Mouse (Mus musculus) lung, adult 2 months (tissue): Measurements from ENCODE around the gene Ccl17. TPM values are rescaled to one million over a fixed set of nuclear protein-coding genes. Genes with fewer than 3 reads are reported as not detected.
A peak's percentile ranks its signal among the peaks of the same experiment; 100 is the strongest.

Experiments
- DNase-seq: peaks from one replicate; pipeline ENCODE4 v3.0.0; 2022
- H3K4me1 ChIP-seq: fragments of 200-500 bp; 2 replicates; pipeline ENCODE4 v1.6.1; 2011; ENCODE audit warnings: low read length; ENCODE audit not compliant: control insufficient read depth, insufficient read depth
- H3K4me3 ChIP-seq: fragments of 200-500 bp; replicated peaks from 2 replicates; pipeline ENCODE3; 2011; ENCODE audit warnings: low read depth, mild to moderate bottlenecking, control low read depth, low read length; ENCODE audit errors: extremely low read depth
- CTCF ChIP-seq: fragments of 200-500 bp; IDR thresholded peaks from 2 replicates; pipeline ENCODE4 v1.5.1; 2011; ENCODE audit warnings: mild to moderate bottlenecking, low read length, control low read depth; ENCODE audit not compliant: insufficient read depth
- POLR2A ChIP-seq: fragments of 200-500 bp; IDR thresholded peaks from 2 replicates; pipeline ENCODE4 v1.6.1; 2011; ENCODE audit warnings: low read depth, mild to moderate bottlenecking, control low read depth, low read length, borderline replicate concordance; ENCODE audit errors: extremely low read depth
- WGBS: fragments of 180-500 bp; shearing (Covaris S2); methylation state at CpG from one replicate; pipeline ENCODE4 v1.1.7; 2018; 5-methylcytosine and 5-hydroxymethylcytosine counted together
- polyA plus RNA-seq: library from polyadenylated mRNA; depleted of rRNA; stranded (reverse); fragments of >200 nt; gene quantifications from 2 replicates; pipeline ENCODE4 v1.2.3, GENCODE M21; 2012

Gene Ccl17
- polyA plus RNA-seq, 1 experiment = 6.4 TPM

GRCm38 (mm10) chr8:94779534-94780294 lies 30.5 kb upstream of the Ccl17 start:
- TF ChIP-seq POLR2A (no peak), CTCF (no peak)
- Histone ChIP-seq H3K4me3 (no peak overlapping the region), H3K4me1 (peaks cover 10% of the 10 kb centered on the region; the same call in 1 of the 2 replicates)
- DNase-seq = no peak
- 94% methylated on average over 16 of the region's 16 CpGs for WGBS

GRCm38 (mm10) chr8:94780491-94781154 lies 29.6 kb upstream of the Ccl17 start:
- peaks cover 14% of the 10 kb centered on the region for H3K4me1 ChIP-seq
- no peak for TF ChIP-seq CTCF
- TF ChIP-seq POLR2A = no peak
- WGBS = 91% methylated on average over 21 of the region's 21 CpGs
- no peak overlapping the region for H3K4me3 ChIP-seq
- no peak for DNase-seq

GRCm38 (mm10) chr8:94781155-94781837 lies 29.0 kb upstream of the Ccl17 start:
- DNase-seq = no peak
- no peak overlapping the region for H3K4me3 ChIP-seq
- WGBS = 75% methylated on average over 7 of the region's 7 CpGs
- no peak for TF ChIP-seq POLR2A
- TF ChIP-seq CTCF = no peak
- H3K4me1 ChIP-seq = peaks cover 14% of the 10 kb centered on the region

- WGBS = 29% methylated on average over 11 of the region's 11 CpGs
- no peak for TF ChIP-seq POLR2A
- no peak for TF ChIP-seq CTCF
- Histone ChIP-seq H3K4me3 (no peak overlapping the region), H3K4me1 (peaks cover 14% of the 10 kb centered on the region)
- peak; percentile 14 for DNase-seq
Observed at GRCm38 (mm10) chr8:94781838-94782235, 28.4 kb upstream of the Ccl17 start.

- WGBS = 49% methylated on average over 4 of the region's 4 CpGs
Observed at GRCm38 (mm10) chr8:94783890-94784289, 26.4 kb upstream of the Ccl17 start.

GRCm38 (mm10) chr8:94785247-94785985 lies 24.8 kb upstream of the Ccl17 start:
- peak; percentile 57 for DNase-seq
- Histone ChIP-seq H3K4me1 (peaks cover 8% of the 10 kb centered on the region; the same call in 1 of the 2 replicates), H3K4me3 (no peak overlapping the region)
- WGBS = 42% methylated on average over 12 of the region's 12 CpGs
- TF ChIP-seq POLR2A = no peak
- peak; percentile 72 for TF ChIP-seq CTCF

More at GRCm38 (mm10) chr8:94783890-94784289, 26.4 kb upstream of the Ccl17 start:
- TF ChIP-seq POLR2A (no peak), CTCF (no peak)
- no peak for DNase-seq
- H3K4me1 ChIP-seq = peaks cover 9% of the 10 kb centered on the region
- H3K4me3 ChIP-seq = no peak overlapping the region

GRCm38 (mm10) chr8:94785995-94786595 lies 24.2 kb upstream of the Ccl17 start:
- TF ChIP-seq POLR2A (no peak), CTCF (no peak)
- no peak for DNase-seq
- WGBS = 75% methylated on average over 6 of the region's 6 CpGs
- Histone ChIP-seq H3K4me3 (no peak overlapping the region), H3K4me1 (peaks cover 8% of the 10 kb centered on the region; the same call in 1 of the 2 replicates)

- WGBS = 48% methylated on average over 15 of the region's 15 CpGs
Observed at GRCm38 (mm10) chr8:94787524-94788501, 22.4 kb upstream of the Ccl17 start.

More at GRCm38 (mm10) chr8:94787524-94788501, 22.4 kb upstream of the Ccl17 start:
- peaks cover 8% of the 10 kb centered on the region; the same call in 1 of the 2 replicates for H3K4me1 ChIP-seq
- DNase-seq = peak; percentile 46
- H3K4me3 ChIP-seq = no peak overlapping the region
- TF ChIP-seq CTCF (no peak), POLR2A (no peak)
